Mouse (Mus musculus) intestine, postnatal 0 days (tissue): ENCODE results near the gene Eif2s2. TPM values are rescaled to one million over a fixed set of nuclear protein-coding genes. Genes with fewer than 3 reads are reported as not detected.

Experiments used
- ATAC-seq: fragments of 200-750 bp; cut with Nextera tagmentation; 2 replicates; pipeline ENCODE4 v1.8.0; 2017; ENCODE audit warnings: mild to moderate bottlenecking, moderate TSS enrichment, moderate library complexity
- H3K27ac ChIP-seq: fragments of 300-500 bp; sonication (generic); 2 replicates; pipeline ENCODE4 v1.5.1; 2014; ENCODE audit warnings: mild to moderate bottlenecking, low read depth, low read length, moderate library complexity
- H3K27me3 ChIP-seq: fragments of 300-500 bp; sonication (generic); replicated peaks from 2 replicates; pipeline ENCODE4 v1.6.1; 2014; ENCODE audit warnings: low read length, mixed read lengths; ENCODE audit not compliant: control insufficient read depth, insufficient read depth
- H3K36me3 ChIP-seq: fragments of 300-500 bp; sonication (generic); 2 replicates; pipeline ENCODE4 v1.6.1; 2014; ENCODE audit warnings: mild to moderate bottlenecking, moderate library complexity; ENCODE audit not compliant: control insufficient read depth, insufficient read depth
- H3K4me1 ChIP-seq: fragments of 300-500 bp; sonication (generic); replicated peaks from 2 replicates; pipeline ENCODE4 v1.6.1; 2014; ENCODE audit warnings: antibody characterized with exemption, low read length, mixed read lengths; ENCODE audit not compliant: control insufficient read depth, insufficient read depth
- H3K4me2 ChIP-seq: fragments of 300-500 bp; sonication (generic); replicated peaks from 2 replicates; pipeline ENCODE4 v1.6.1; 2014; ENCODE audit warnings: low read depth, mild to moderate bottlenecking, moderate library complexity
- H3K4me3 ChIP-seq: fragments of 300-500 bp; sonication (generic); 2 replicates; pipeline ENCODE4 v1.5.1; 2014; ENCODE audit warnings: low read depth, low read length
- H3K9ac ChIP-seq: fragments of 300-500 bp; sonication (generic); 2 replicates; pipeline ENCODE4 v1.6.1; 2014; ENCODE audit warnings: mild to moderate bottlenecking, low read depth, low read length
- H3K9me3 ChIP-seq: fragments of 300-500 bp; sonication (generic); 2 replicates; pipeline ENCODE4 v1.6.1; 2016; ENCODE audit warnings: mixed run types; ENCODE audit not compliant: control insufficient read depth
- CTCF ChIP-seq: sonication (generic); IDR thresholded peaks from 2 replicates; pipeline ENCODE4 v1.5.1; 2016; ENCODE audit warnings: low read depth, mild to moderate bottlenecking, control low read depth, antibody characterized with exemption, moderate library complexity
- WGBS: fragments of 180-500 bp; shearing (Covaris S2); extraction: QIAGEN DNeasy Blood & Tissue Kit; methylation state at CpG from one replicate; pipeline ENCODE4 v1.1.7; 2014; 5-methylcytosine and 5-hydroxymethylcytosine counted together
- polyA plus RNA-seq: library from polyadenylated mRNA; unstranded; fragments of >200 nt; fragmentation: Nextera tagmentation; extraction: Ambion mirVana; gene quantifications from 2 replicates; pipeline ENCODE4 v1.2.1, GENCODE M21; 2015

Eif2s2 gene
- polyA plus RNA-seq, 1 experiment from 2014 or later, result 80.4 TPM

GRCm38 (mm10) chr2:154893548-154893947 lies 813 bp upstream of the Eif2s2 start:
- peaks cover 6% of the 10 kb centered on the region; the same call in 1 of the 2 replicates for H3K4me1 ChIP-seq
- no peak overlapping the region for H3K4me3 ChIP-seq
- TF ChIP-seq CTCF, result no peak
- no peak for ATAC-seq
- peak overlapping the region; percentile 66 for H3K4me2 ChIP-seq
- no peaks in the 10 kb centered on the region for H3K36me3 ChIP-seq
- no peaks in the 10 kb centered on the region for H3K9me3 ChIP-seq
- no peak overlapping the region for H3K27ac ChIP-seq
- H3K27me3 ChIP-seq, result no peaks in the 10 kb centered on the region
- H3K9ac ChIP-seq, result no peak overlapping the region
- 60% methylated on average over 4 of the region's 4 CpGs for WGBS

- Histone ChIP-seq H3K9ac (peak overlapping the region; percentile 43), H3K9me3 (no peaks in the 10 kb centered on the region), H3K4me1 (peaks cover 6% of the 10 kb centered on the region; the same call in 1 of the 2 replicates), H3K4me2 (peak overlapping the region; percentile 66), H3K4me3 (peak overlapping the region; percentile 63), H3K36me3 (peaks cover under 1% of the 10 kb centered on the region; the same call in 1 of the 2 replicates), H3K27ac (no peak overlapping the region), H3K27me3 (no peaks in the 10 kb centered on the region)
- 5% methylated on average over 12 of the region's 12 CpGs for WGBS
- no peak for ATAC-seq
- TF ChIP-seq CTCF, result no peak
Measured at GRCm38 (mm10) chr2:154893045-154893385, 280 bp upstream of the Eif2s2 start.

- H3K4me2 ChIP-seq, result peak overlapping the region; percentile 66
- H3K27me3 ChIP-seq, result no peaks in the 10 kb centered on the region
- peaks cover 7% of the 10 kb centered on the region; the same call in 1 of the 2 replicates for H3K36me3 ChIP-seq
- H3K27ac ChIP-seq, result peak overlapping the region; percentile 80; the same call in 1 of the 2 replicates
- 10% methylated on average over 2 of the region's 2 CpGs for WGBS
- TF ChIP-seq CTCF, result no peak
- H3K9ac ChIP-seq, result peak overlapping the region; percentile 75
- no peak for ATAC-seq
- H3K9me3 ChIP-seq, result no peaks in the 10 kb centered on the region
- peaks cover 6% of the 10 kb centered on the region; the same call in 1 of the 2 replicates for H3K4me1 ChIP-seq
- H3K4me3 ChIP-seq, result peak overlapping the region; percentile 63
Measured at GRCm38 (mm10) chr2:154891585-154891984, 1.1 kb downstream of the Eif2s2 start.

GRCm38 (mm10) chr2:154876621-154877020 lies 16.1 kb downstream of the Eif2s2 start:
- Histone ChIP-seq H3K27me3 (no peaks in the 10 kb centered on the region), H3K27ac (no peak overlapping the region), H3K36me3 (peaks cover 41% of the 10 kb centered on the region), H3K9me3 (no peaks in the 10 kb centered on the region), H3K4me2 (no peak overlapping the region), H3K4me3 (no peak overlapping the region), H3K9ac (no peak overlapping the region), H3K4me1 (no peaks in the 10 kb centered on the region)
- 56% methylated on average over 2 of the region's 2 CpGs for WGBS
- TF ChIP-seq CTCF, result no peak
- no peak for ATAC-seq

GRCm38 (mm10) chr2:154869954-154870641 lies 22.6 kb downstream of the Eif2s2 start:
- Histone ChIP-seq H3K4me3 (no peak overlapping the region), H3K9ac (no peak overlapping the region), H3K4me2 (no peak overlapping the region), H3K36me3 (peaks cover 75% of the 10 kb centered on the region), H3K9me3 (no peaks in the 10 kb centered on the region), H3K27ac (no peak overlapping the region), H3K4me1 (no peaks in the 10 kb centered on the region), H3K27me3 (no peaks in the 10 kb centered on the region)
- no peak for TF ChIP-seq CTCF
- ATAC-seq, result no peak

- Histone ChIP-seq H3K36me3 (peaks cover 87% of the 10 kb centered on the region), H3K4me1 (no peaks in the 10 kb centered on the region), H3K9ac (no peak overlapping the region), H3K27ac (no peak overlapping the region), H3K4me3 (no peak overlapping the region), H3K4me2 (no peak overlapping the region), H3K9me3 (no peaks in the 10 kb centered on the region), H3K27me3 (no peaks in the 10 kb centered on the region)
- no peak for TF ChIP-seq CTCF
- no peak for ATAC-seq
- WGBS, result 91% methylated on average over 1 of the region's 1 CpGs
Measured at GRCm38 (mm10) chr2:154868106-154868505, 24.6 kb downstream of the Eif2s2 start.
